Mouse (Mus musculus): ENCODE data around the gene Acot8.
"Not testable (repeated sequence)": the region's sequence is repeated elsewhere in the genome, so short reads cannot be mapped to it uniquely, and the experiment has no call there.

Gene Acot8

DNA sequence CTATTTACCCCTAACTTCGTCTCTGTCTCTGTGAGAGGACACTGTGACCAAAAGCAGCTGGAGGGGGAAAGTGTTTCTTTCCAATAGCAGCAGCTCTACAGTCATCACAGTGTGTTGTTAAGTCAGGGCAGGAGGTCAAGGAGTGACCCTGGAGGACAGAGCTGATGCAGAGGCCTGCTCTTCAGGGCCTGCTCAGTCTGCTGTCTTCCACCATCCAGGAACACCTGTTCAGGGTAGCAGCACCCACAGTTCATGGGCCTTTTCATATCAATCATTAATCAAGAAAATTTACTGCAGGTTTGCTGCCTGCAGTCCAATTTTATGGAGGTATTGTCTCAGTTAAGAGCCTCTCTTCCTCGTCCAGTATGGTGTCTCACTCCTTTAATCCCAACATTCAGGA, 8.9 kb upstream of the Acot8 start:
- no peak for DNase-seq (ENCODE audit: low spot score in 2 of 2)

GRCm38 (mm10) chr2:164806614-164807013, 1.9 kb upstream of the Acot8 start:
- DNase-seq (ENCODE audit: low spot score in 2 of 2) = no peak

DNA sequence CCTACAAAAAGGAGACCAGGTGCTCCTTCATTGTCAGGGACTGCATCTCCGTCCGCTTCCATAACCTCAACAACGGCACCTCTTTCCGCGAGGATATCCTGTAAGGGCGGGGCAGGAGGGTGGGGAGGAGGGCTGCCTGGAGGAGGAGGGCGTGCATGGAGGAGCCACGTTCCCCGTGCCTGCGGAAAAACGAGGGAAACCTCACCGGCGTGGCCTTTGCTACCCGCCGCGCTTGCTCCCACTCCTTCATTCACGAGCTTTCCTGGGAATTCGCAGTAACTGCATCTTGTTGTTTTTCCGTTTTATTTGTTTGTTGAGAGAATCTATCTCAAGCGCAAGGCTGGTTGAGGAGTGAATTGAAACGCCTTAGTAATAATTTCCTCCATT, 643 bp upstream of the Acot8 start:
- DNase-seq (ENCODE audit: low spot score in 2 of 2) = no peak

DNA sequence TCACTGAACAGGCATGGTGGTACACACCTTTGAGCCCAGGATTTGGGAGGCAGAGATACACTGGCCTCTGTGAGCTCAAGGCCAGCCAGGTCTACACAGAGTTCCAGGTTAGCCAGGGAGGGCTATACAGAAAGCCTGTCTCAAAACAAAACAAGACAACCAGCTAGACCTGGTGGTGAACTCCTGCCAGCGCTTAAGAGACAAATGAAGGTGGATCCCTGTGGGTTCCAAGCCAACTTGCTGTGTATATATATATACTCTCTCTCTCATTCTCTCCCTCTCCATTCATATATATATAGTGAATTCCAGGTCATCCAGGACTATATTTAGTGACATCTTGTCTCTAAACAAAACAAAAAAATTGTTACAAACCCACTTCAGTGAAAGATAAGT, 765 bp downstream of the Acot8 start:
- no peak for DNase-seq (ENCODE audit: low spot score in 2 of 2)

- DNase-seq (ENCODE audit: low spot score in 2 of 2) = no peak
Measured at GRCm38 (mm10) chr2:164803201-164803920, 1.3 kb downstream of the Acot8 start.

- no peak for DNase-seq (ENCODE audit: low spot score in 2 of 2)
Measured at GRCm38 (mm10) chr2:164800252-164801004, 4.3 kb downstream of the Acot8 start.

- DNase-seq (ENCODE audit: low spot score in 2 of 2) = not testable (repeated sequence)
Measured at GRCm38 (mm10) chr2:164798554-164798953, 6.1 kb downstream of the Acot8 start.

DNA sequence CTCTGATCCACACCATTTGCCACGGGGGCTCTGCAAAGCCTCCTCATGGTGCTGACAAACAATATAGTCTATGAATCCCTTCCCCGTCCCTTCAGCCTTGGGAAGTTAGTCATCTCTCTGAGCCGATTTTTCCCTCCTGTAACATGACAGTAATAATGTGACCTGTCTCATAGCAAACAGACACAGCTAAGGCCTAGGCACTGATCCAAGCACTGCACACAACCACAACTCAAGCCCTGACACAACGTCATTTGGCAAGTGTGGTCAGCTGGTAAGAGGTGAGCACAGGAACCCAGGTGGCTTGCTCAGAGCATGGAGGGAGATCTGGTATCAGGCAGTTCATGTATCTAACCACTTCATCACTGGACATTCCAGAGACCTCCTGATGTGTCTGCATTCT, 8.8 kb downstream of the Acot8 start:
- DNase-seq (ENCODE audit: low spot score in 2 of 2) = no peak

DNA sequence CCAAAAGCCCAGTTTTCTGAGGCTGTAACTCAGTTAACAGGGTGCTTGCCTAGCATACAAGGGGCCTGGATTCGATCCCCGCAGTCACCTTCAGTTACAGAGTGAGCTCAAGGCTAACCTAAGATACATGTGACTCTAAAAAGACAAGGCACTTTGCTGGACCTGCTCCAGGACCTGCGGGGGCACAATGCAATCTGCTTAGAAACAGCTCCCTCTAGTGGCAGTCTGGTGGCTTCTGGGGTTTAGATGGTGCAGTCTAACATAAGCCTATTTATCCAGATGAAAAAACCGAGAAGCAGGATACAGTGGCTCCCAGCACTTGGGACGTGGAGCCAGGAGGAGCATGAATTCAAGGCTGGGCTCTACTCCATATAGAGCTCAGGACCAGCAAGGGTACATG, 10.4 kb downstream of the Acot8 start:
- DNase-seq (ENCODE audit: low spot score in 2 of 2) = peak in 1 of 2 experiments; percentile 45

DNA sequence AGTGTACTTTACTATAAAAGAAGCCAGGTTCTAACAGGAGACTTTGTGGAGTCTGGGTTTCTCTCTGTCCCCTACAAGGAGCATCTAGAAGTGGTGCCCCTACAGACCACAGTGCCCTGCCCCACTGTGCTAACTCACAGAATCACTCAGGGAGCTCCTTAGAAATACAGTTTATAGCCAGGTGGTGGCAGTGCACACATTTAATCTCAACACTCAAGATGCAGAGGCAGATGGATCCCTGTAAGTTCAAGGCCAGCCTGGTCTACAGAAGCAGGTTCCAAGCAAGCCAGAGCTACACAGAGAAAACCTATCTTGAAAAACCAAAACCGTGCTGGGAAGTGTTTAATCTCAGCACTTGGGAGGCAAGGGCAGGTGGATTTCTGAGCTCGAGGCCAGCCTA, 10.9 kb downstream of the Acot8 start:
- no peak for DNase-seq (ENCODE audit: low spot score in 2 of 2)

DNA sequence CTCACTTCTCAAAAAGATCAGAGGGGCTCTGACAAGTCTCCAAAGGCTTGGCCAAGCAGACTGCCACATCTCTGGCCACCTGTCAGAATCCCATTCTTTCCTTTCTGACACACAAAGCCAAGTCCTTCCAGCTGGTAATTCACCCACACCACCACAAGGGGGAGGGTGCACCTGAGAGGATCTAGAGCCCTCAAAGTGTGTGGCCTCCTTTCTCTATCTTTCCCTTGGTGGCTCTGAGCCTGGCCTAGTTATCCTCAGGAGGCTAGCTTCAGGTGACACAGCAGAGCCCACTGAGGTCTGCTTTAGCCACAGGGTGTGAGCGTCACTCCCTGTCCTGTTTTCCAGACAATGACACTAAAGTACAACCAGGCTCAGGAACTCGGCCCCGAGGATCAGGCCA, 11.4 kb downstream of the Acot8 start:
- DNase-seq (ENCODE audit: low spot score in 2 of 2) = no peak

DNA sequence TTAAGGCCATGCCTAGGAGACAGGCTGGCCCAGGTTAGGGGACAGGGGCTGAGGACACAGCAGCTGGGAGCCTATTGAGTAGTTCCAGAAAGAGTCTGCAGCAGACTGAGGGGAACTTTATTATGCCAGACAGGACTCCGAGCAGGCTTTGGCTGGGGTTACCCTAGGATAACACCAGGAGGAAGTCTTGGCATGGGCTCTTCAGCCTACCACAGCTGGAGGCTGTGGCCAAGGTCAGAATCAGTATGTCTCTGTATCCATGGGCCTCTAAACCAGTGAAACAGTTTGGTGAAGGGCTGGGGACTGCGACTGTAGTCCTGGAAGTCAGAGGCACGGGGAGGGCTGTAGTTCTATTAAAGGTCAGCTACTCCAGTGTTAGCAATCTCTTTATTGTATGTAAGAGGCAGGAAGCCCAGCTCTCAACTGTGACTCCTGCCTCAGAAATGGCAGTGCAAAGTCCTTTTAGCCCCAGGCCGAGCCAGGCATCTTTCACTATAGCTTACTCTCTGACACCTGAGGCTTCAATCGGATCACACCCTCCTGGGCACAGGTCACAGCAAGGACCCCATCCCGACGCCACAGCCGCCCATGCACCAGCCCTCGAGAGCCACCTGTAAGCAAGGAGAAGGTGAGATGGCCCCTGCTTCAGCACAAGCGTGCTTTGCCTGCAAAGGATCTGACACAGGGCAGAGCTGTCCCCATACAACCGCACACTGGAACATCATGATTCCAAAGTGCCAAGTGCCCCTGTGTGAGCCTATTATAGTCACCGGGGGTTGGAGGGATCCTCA, 12.1 kb downstream of the Acot8 start:
- DNase-seq (ENCODE audit: low spot score in 2 of 2) = no peak

GRCm38 (mm10) chr2:164791841-164792261, 12.8 kb downstream of the Acot8 start:
- no peak for DNase-seq (ENCODE audit: low spot score in 2 of 2)

DNA sequence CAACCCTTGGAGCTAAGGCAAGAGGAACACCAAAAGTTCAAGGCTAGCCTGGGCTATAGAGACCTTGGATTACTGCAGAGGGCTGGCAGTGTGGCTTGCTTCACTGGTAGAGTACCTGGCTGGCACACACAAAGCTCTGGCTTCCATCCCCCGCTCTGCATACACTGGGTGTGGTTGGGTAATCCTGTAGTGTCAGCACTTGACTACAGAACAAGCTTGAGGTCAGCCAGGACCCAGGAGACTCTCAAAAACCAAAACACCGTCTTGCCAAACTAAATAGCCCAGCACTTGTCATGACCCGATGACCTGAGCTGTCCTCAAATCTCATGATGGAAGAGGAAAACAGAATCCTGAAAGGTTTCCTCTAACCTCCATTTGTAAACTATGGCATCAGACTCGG, 14.2 kb downstream of the Acot8 start:
- no peak for DNase-seq (ENCODE audit: low spot score in 2 of 2)

GRCm38 (mm10) chr2:164788411-164788810, 16.3 kb downstream of the Acot8 start:
- DNase-seq (ENCODE audit: low spot score in 2 of 2) = no peak

- DNase-seq (ENCODE audit: low spot score in 2 of 2) = no peak
Measured at GRCm38 (mm10) chr2:164787779-164788178, 16.9 kb downstream of the Acot8 start.

DNA sequence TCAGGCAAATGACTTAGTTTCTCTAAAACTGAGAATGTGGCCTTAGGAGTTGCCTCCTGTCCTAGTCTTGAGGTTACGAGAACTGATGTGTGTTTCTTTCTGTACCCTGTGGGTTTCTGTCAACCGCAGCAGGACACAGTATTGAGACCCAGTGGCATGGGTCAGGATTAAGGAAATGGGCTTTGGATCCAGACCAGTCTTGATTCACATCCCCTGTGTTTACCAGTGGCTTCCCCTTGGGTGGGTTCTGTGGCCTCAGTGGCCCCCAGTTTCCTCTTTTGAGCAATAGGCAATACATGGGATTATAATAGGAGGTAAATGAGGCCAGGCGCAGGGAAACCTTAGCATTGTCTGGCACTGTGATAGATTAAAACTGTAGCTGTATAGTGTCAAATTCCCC, 17.6 kb downstream of the Acot8 start:
- no peak for DNase-seq (ENCODE audit: low spot score in 2 of 2)

DNA sequence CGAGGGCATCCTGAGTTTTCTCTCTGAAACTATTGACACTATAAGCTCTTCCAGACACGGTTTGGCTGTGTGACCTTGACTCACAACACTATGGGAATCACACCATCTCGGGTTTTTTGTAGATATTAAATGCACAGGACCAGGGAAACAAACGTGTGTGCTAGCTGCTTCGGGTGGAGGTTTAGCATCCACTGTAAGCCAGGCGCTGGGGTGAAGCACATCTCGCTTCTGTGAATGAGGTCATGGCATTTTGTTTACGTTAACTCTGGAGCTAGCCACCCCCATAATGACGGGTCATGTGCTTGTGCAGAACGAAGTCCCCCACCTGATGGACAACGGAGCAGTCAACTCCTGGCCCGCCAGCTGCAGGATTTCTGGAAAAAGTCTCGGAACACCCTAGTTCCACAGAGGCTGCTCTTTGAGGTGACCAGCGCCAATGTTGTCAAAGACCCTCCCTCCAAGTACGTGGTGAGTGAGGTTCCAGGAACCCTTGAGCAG, 18.2 kb downstream of the Acot8 start:
- no peak for DNase-seq (ENCODE audit: low spot score in 2 of 2)

DNA sequence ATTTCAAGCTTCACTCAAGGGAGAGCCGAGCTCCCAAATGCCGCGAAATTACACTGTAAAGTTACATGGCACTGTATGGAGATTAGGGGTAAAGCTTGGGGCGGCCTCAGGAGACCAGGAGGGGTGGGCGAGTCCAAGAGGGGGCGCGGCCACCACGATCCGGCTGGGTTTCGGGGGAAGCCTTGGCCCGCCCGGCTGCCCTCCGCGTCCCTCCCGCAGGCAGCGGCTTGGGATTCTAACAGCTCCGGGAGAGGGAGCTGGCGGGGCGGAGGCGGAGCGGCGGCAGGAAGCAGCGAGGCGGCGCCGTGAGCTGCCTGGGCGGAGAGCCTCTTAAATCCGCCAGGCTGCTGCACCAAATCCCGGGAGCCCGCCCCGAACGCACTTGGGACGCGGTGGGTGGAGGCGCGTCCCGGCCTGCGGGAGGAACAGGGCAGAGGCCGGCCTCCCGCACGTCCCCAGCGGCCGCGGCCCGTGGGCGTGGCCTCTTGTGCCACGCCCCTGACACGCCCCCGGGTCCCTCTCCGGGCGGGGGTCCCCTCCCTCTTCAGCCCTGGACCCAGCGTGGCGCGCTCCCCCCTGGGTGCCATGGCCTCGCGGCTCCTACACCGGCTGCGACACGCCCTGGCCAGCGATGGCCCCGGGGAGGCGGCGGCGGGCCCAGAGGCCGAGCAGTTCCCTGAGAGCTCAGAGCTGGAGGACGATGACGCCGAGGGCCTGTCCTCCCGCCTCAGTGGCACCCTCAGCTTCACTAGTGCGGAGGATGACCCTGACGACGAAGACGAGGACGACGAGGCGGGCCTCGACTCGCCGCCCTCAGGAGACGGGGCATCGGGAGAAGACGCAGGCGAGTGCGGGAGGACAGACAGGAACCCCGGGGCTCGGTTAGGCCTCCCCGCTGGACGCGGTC, 18.9 kb downstream of the Acot8 start, which contains the start of gene Snx21:
Gene Snx21 (plus strand): TSS at position 343 of the 907 bp plus-strand sequence.
- peak; percentile 83 to 92 for DNase-seq (ENCODE audit: low spot score in 2 of 2)

- DNase-seq (ENCODE audit: low spot score in 2 of 2) = no peak
Measured at GRCm38 (mm10) chr2:164784869-164785420, 19.7 kb downstream of the Acot8 start.
